Mouse (Mus musculus) liver, adult 2 months (tissue): ENCODE measurements around the gene C2cd4b.

ENCODE experiments used
- CTCF ChIP-seq: fragments of 200-500 bp; IDR thresholded peaks from 2 replicates; pipeline ENCODE4 v1.5.1; 2011; ENCODE audit warnings: low read depth, low read length, control low read depth
- POLR2A ChIP-seq: fragments of 200-500 bp; IDR thresholded peaks from 2 replicates; pipeline ENCODE4 v1.6.1; 2011; ENCODE audit warnings: low read length, control low read depth; ENCODE audit not compliant: insufficient read depth; ENCODE audit errors: extremely low read depth

DNA sequence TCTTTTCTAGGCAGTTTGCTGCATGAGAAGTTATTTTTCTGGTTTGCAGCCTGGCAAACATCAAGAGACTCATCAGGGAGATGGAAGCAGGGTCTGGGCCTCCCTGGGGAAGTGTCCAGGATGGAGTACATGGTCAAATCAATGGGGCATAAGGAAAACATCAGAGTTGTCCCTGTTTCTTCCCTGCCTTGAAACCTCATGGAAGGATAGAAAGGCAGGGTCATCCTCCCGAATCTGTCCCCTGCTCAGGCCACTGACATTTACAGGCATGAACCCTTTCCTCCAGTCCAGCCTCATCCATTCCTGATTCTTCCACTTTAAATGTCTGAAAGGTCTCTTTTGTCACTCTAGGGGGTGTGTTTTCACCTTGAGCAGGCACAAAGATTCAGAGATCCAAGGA lies 10.2 kb downstream of the C2cd4b start:
- no peak for TF ChIP-seq CTCF
- TF ChIP-seq POLR2A = no peak
